Mouse (Mus musculus): ENCODE results near the gene Kifap3. TPM values are rescaled to one million over a fixed set of nuclear protein-coding genes. Genes with fewer than 3 reads are reported as not detected.
A peak's percentile ranks its signal among the peaks of the same experiment; 100 is the strongest.
"Not testable (repeated sequence)": the region's sequence is repeated elsewhere in the genome, so short reads cannot be mapped to it uniquely, and the experiment has no call there.

Kifap3 gene
- 28.3 and 28.4 TPM in 2 replicates for polyA plus RNA-seq (2015; fragmentation: Nextera tagmentation; extraction: Ambion mirVana)

GRCm38 (mm10) chr1:163779336-163780115, at the start of gene Kifap3:
Gene Kifap3, plus strand, starts transcription at chr1:163779583.
- H3K4me3 ChIP-seq: peak within 1 kb of the TSS; percentile 86
- H3K9ac ChIP-seq: peak within 1 kb of the TSS; percentile 81
- no peaks in the 10 kb centered on the region for H3K4me1 ChIP-seq
- no peaks in the 10 kb centered on the region for H3K27me3 ChIP-seq
- H3K4me2 ChIP-seq: peak within 1 kb of the TSS; percentile 79
- H3K9me3 ChIP-seq: no peaks in the 10 kb centered on the region
- peaks cover 5% of the 10 kb centered on the region for H3K36me3 ChIP-seq
- under 1% methylated on average over 48 of the region's 48 CpGs for WGBS
- peak within 1 kb of the TSS; percentile 51; the same call in 1 of the 2 replicates for H3K27ac ChIP-seq
- peak; percentile 100 for ATAC-seq (ENCODE audit: borderline replicate concordance, extremely low read depth, low FRiP score, low TSS enrichment)

GRCm38 (mm10) chr1:163731166-163731565, 48.2 kb upstream of the Kifap3 start:
- not testable (repeated sequence) for H3K4me3 ChIP-seq; H3K4me1 ChIP-seq; H3K9ac ChIP-seq; H3K4me2 ChIP-seq; H3K27me3 ChIP-seq; H3K36me3 ChIP-seq; H3K27ac ChIP-seq; ATAC-seq (ENCODE audit: borderline replicate concordance, extremely low read depth, low FRiP score, low TSS enrichment); H3K9me3 ChIP-seq
- WGBS: 92% methylated on average over 10 of the region's 10 CpGs

GRCm38 (mm10) chr1:163736441-163737238, 42.7 kb upstream of the Kifap3 start:
- H3K4me1 ChIP-seq: no peaks in the 10 kb centered on the region
- ATAC-seq (ENCODE audit: borderline replicate concordance, extremely low read depth, low FRiP score, low TSS enrichment): no peak
- WGBS: 75% methylated on average over 10 of the region's 10 CpGs

GRCm38 (mm10) chr1:163737239-163737533, 42.2 kb upstream of the Kifap3 start:
- Histone ChIP-seq H3K9ac (no peak overlapping the region), H3K36me3 (no peaks in the 10 kb centered on the region), H3K4me1 (no peaks in the 10 kb centered on the region), H3K27ac (no peak overlapping the region), H3K27me3 (no peaks in the 10 kb centered on the region), H3K9me3 (no peaks in the 10 kb centered on the region), H3K4me3 (no peak overlapping the region), H3K4me2 (no peak overlapping the region)
- WGBS: 71% methylated on average over 1 of the region's 1 CpGs
- no peak for ATAC-seq (ENCODE audit: borderline replicate concordance, extremely low read depth, low FRiP score, low TSS enrichment)

More at GRCm38 (mm10) chr1:163736441-163737238, 42.7 kb upstream of the Kifap3 start:
- H3K36me3 ChIP-seq: no peaks in the 10 kb centered on the region
- no peak overlapping the region for H3K9ac ChIP-seq
- no peak overlapping the region for H3K4me3 ChIP-seq
- H3K27ac ChIP-seq: no peak overlapping the region
- no peak overlapping the region for H3K4me2 ChIP-seq
- H3K9me3 ChIP-seq: no peaks in the 10 kb centered on the region
- no peaks in the 10 kb centered on the region for H3K27me3 ChIP-seq

GRCm38 (mm10) chr1:163751360-163751992, 27.9 kb upstream of the Kifap3 start:
- Histone ChIP-seq H3K4me1 (no peaks in the 10 kb centered on the region), H3K9me3 (no peaks in the 10 kb centered on the region), H3K4me2 (no peak overlapping the region), H3K9ac (no peak overlapping the region), H3K4me3 (no peak overlapping the region), H3K27ac (no peak overlapping the region), H3K36me3 (no peaks in the 10 kb centered on the region), H3K27me3 (no peaks in the 10 kb centered on the region)
- WGBS: 60% methylated on average over 4 of the region's 4 CpGs
- ATAC-seq (ENCODE audit: borderline replicate concordance, extremely low read depth, low FRiP score, low TSS enrichment): no peak

GRCm38 (mm10) chr1:163757462-163758207, 21.7 kb upstream of the Kifap3 start:
- Histone ChIP-seq H3K4me2 (no peak overlapping the region), H3K27ac (no peak overlapping the region), H3K4me1 (peaks cover 3% of the 10 kb centered on the region; the same call in 1 of the 2 replicates), H3K4me3 (no peak overlapping the region), H3K9me3 (no peaks in the 10 kb centered on the region), H3K36me3 (no peaks in the 10 kb centered on the region), H3K27me3 (no peaks in the 10 kb centered on the region), H3K9ac (no peak overlapping the region)
- no peak for ATAC-seq (ENCODE audit: borderline replicate concordance, extremely low read depth, low FRiP score, low TSS enrichment)
- WGBS: 45% methylated on average over 10 of the region's 10 CpGs

- H3K27me3 ChIP-seq; H3K9ac ChIP-seq; H3K9me3 ChIP-seq; H3K36me3 ChIP-seq; H3K4me3 ChIP-seq; H3K4me1 ChIP-seq; ATAC-seq (ENCODE audit: borderline replicate concordance, extremely low read depth, low FRiP score, low TSS enrichment); H3K27ac ChIP-seq; H3K4me2 ChIP-seq: not testable (repeated sequence)
- 95% methylated on average over 9 of the region's 11 CpGs for WGBS
Measured at GRCm38 (mm10) chr1:163783577-163783976, 4.2 kb downstream of the Kifap3 start.

- 79% methylated on average over 4 of the region's 4 CpGs for WGBS
- Histone ChIP-seq H3K27me3 (no peaks in the 10 kb centered on the region), H3K9ac (no peak overlapping the region), H3K27ac (no peak overlapping the region), H3K4me1 (no peaks in the 10 kb centered on the region), H3K9me3 (no peaks in the 10 kb centered on the region), H3K4me3 (no peak overlapping the region), H3K36me3 (peaks cover 8% of the 10 kb centered on the region; the same call in 1 of the 2 replicates), H3K4me2 (no peak overlapping the region)
- ATAC-seq (ENCODE audit: borderline replicate concordance, extremely low read depth, low FRiP score, low TSS enrichment): no peak
Measured at GRCm38 (mm10) chr1:163821365-163821764, 42.0 kb downstream of the Kifap3 start.

- no peaks in the 10 kb centered on the region for H3K27me3 ChIP-seq
- H3K4me3 ChIP-seq: no peak overlapping the region
- H3K27ac ChIP-seq: no peak overlapping the region
- ATAC-seq (ENCODE audit: borderline replicate concordance, extremely low read depth, low FRiP score, low TSS enrichment): no peak
- H3K4me2 ChIP-seq: no peak overlapping the region
- H3K9me3 ChIP-seq: no peaks in the 10 kb centered on the region
- no peaks in the 10 kb centered on the region for H3K4me1 ChIP-seq
- H3K9ac ChIP-seq: no peak overlapping the region
- H3K36me3 ChIP-seq: no peaks in the 10 kb centered on the region
Measured at GRCm38 (mm10) chr1:163829482-163829881, 50.1 kb downstream of the Kifap3 start.

- Histone ChIP-seq H3K4me2 (no peak overlapping the region), H3K4me3 (no peak overlapping the region), H3K27me3 (no peaks in the 10 kb centered on the region), H3K4me1 (no peaks in the 10 kb centered on the region), H3K9me3 (no peaks in the 10 kb centered on the region), H3K27ac (no peak overlapping the region), H3K9ac (no peak overlapping the region), H3K36me3 (no peaks in the 10 kb centered on the region)
- WGBS: 46% methylated on average over 1 of the region's 1 CpGs
- ATAC-seq (ENCODE audit: borderline replicate concordance, extremely low read depth, low FRiP score, low TSS enrichment): no peak; the same call in 1 of the 2 replicates
Measured at GRCm38 (mm10) chr1:163834066-163834465, 54.7 kb downstream of the Kifap3 start.

GRCm38 (mm10) chr1:163835062-163835461, 55.7 kb downstream of the Kifap3 start:
- Histone ChIP-seq H3K27ac (no peak overlapping the region), H3K4me2 (no peak overlapping the region), H3K27me3 (no peaks in the 10 kb centered on the region), H3K9ac (no peak overlapping the region), H3K36me3 (no peaks in the 10 kb centered on the region), H3K4me3 (no peak overlapping the region), H3K4me1 (no peaks in the 10 kb centered on the region), H3K9me3 (no peaks in the 10 kb centered on the region)
- ATAC-seq (ENCODE audit: borderline replicate concordance, extremely low read depth, low FRiP score, low TSS enrichment): no peak
- WGBS: 86% methylated on average over 2 of the region's 2 CpGs

Data from lung, embryonic 15.5 days (tissue).